Mouse (Mus musculus) erythroblast, embryonic 14.5 days (primary cell): ENCODE results near the gene Hemk1. TPM values are rescaled to one million over a fixed set of nuclear protein-coding genes. Genes with fewer than 3 reads are reported as not detected.

Source experiments
- H3K27me3 ChIP-seq: 2 replicates; pipeline ENCODE4 v1.6.1; 2012; ENCODE audit warnings: inconsistent platforms; ENCODE audit not compliant: control insufficient read depth
- H3K36me3 ChIP-seq: 2 replicates; pipeline ENCODE4 v1.6.1; 2012; ENCODE audit warnings: mild to moderate bottlenecking, inconsistent platforms; ENCODE audit not compliant: control insufficient read depth
- H3K4me1 ChIP-seq: 2 replicates; pipeline ENCODE4 v1.6.1; 2012; ENCODE audit warnings: inconsistent platforms; ENCODE audit not compliant: control insufficient read depth
- H3K4me3 ChIP-seq: replicated peaks from 2 replicates; pipeline ENCODE3; 2012; ENCODE audit warnings: moderate library complexity, mild to moderate bottlenecking, inconsistent platforms
- H3K9me3 ChIP-seq: 2 replicates; pipeline ENCODE4 v1.6.1; 2012; ENCODE audit warnings: low read length, inconsistent platforms, mixed read lengths; ENCODE audit not compliant: control insufficient read depth
- GATA1 ChIP-seq: IDR thresholded peaks from 2 replicates; pipeline ENCODE4 v1.6.1; 2012; ENCODE audit warnings: low read length, inconsistent platforms, mixed read lengths
- TAL1 ChIP-seq: IDR thresholded peaks from 3 replicates; pipeline ENCODE4 v1.6.1; 2012; ENCODE audit warnings: low read length, inconsistent platforms, mixed read lengths
- polyA plus RNA-seq: library from polyadenylated mRNA; stranded (reverse); fragments of >175 nt; gene quantifications from 2 replicates; pipeline ENCODE4 v1.2.3, GENCODE M21; 2012

Gene Hemk1
- polyA plus RNA-seq, 1 experiment, result 0.32 TPM

DNA sequence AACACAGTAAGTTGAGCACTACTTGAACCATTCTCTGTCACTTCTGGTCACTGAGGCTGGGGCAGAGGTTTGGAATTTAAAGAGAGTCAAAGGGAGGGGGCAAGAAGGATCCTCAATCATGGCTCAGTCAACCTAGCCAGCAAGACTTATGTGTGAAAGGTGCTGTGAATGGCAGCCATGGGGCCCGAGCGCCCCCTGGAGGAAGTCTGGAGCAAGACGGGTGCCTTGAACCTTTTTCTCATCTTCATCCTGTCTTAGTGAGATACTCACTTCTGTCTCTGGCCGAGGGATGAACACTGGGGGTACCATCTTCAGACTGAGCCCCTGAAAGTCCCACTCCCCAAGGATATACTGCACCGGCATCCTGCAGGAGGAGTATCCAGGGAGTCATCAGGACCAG, 2.2 kb downstream of the Hemk1 start:
- H3K4me3 ChIP-seq, result no peak overlapping the region
- H3K36me3 ChIP-seq, result peaks cover 6% of the 10 kb centered on the region
- peaks cover 7% of the 10 kb centered on the region for H3K27me3 ChIP-seq
- peaks cover 37% of the 10 kb centered on the region for H3K4me1 ChIP-seq
- no peaks in the 10 kb centered on the region for H3K9me3 ChIP-seq
- no peak for TF ChIP-seq GATA1
- TF ChIP-seq TAL1, result no peak

DNA sequence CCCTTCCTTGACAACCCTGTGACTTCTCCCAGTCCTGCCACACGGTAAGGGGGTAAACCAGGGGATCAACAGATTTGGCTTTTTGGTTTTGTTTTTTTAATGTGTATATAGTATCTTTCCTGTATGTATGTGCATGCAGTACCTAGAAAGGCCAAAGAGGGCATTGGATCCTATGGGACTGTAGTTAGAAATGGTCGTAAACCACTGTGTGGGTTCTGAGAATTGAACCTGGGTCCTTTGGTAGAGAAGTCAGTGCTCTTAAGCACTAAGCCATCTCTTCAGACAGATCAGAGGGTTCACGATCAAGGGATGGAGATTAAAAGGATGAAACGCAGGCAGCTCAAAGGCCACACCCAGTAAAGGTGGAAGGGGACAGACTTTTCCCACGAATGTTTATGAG, 3.1 kb downstream of the Hemk1 start:
- no peak for TF ChIP-seq GATA1
- TF ChIP-seq TAL1, result no peak
- Histone ChIP-seq H3K4me1 (peaks cover 28% of the 10 kb centered on the region), H3K36me3 (peaks cover 6% of the 10 kb centered on the region), H3K9me3 (no peaks in the 10 kb centered on the region), H3K4me3 (no peak overlapping the region), H3K27me3 (peaks cover under 1% of the 10 kb centered on the region; the same call in 1 of the 2 replicates)

DNA sequence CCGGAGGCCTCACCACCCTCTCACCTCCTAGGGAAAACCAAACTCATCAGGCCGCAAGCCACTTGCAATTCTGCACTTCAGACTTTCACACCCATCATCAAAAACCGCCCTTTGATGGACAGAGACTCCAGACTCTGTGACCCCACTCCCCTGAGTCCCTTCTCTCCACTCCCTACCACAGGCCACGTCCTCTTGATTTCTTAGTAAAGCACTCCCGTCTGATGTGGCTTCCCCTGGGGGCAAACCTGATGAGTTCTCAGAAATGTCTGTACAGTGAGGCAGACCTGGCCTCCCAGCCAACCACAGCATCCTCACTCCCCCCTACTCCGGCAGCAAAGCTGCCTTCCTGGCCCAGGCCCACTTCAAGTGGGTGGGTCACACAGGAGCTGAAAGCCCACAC, 3.8 kb downstream of the Hemk1 start:
- peaks cover 28% of the 10 kb centered on the region for H3K4me1 ChIP-seq
- no peaks in the 10 kb centered on the region for H3K27me3 ChIP-seq
- no peak overlapping the region for H3K4me3 ChIP-seq
- peaks cover 6% of the 10 kb centered on the region for H3K36me3 ChIP-seq
- H3K9me3 ChIP-seq, result no peaks in the 10 kb centered on the region
- TF ChIP-seq TAL1 (no peak), GATA1 (no peak)

- TF ChIP-seq TAL1 (no peak), GATA1 (no peak)
- Histone ChIP-seq H3K36me3 (peaks cover 6% of the 10 kb centered on the region), H3K4me1 (peaks cover 26% of the 10 kb centered on the region), H3K27me3 (no peaks in the 10 kb centered on the region), H3K4me3 (no peak overlapping the region), H3K9me3 (no peaks in the 10 kb centered on the region)
Observed at GRCm38 (mm10) chr9:107333686-107334085, 4.5 kb downstream of the Hemk1 start.

DNA sequence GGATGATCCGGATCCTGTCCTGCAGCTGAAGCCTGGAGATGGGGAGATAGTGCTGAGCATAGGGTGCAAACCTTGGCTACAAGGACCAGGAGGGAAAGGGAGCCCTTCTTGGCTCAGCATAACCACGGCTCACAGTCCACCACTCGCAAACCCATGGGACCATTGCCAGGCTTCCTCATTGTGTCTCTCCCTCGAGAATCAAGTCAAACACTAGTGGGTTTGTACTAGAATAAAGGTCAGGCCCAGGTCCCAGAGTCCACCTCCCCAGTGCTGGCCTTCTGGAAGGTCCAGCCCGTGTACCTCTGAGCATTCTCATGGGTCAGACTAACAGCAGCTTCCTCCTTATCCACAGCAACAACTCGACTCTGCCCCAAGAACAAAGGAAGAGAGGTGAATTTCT, 7.4 kb downstream of the Hemk1 start:
- no peaks in the 10 kb centered on the region for H3K27me3 ChIP-seq
- H3K36me3 ChIP-seq, result peaks cover 17% of the 10 kb centered on the region
- TF ChIP-seq GATA1, result no peak
- no peak for TF ChIP-seq TAL1
- no peak overlapping the region for H3K4me3 ChIP-seq
- no peaks in the 10 kb centered on the region for H3K9me3 ChIP-seq
- peaks cover 5% of the 10 kb centered on the region for H3K4me1 ChIP-seq

- Histone ChIP-seq H3K4me1 (peaks cover 3% of the 10 kb centered on the region), H3K9me3 (no peaks in the 10 kb centered on the region), H3K27me3 (no peaks in the 10 kb centered on the region), H3K36me3 (peaks cover 14% of the 10 kb centered on the region), H3K4me3 (no peak overlapping the region)
- TF ChIP-seq TAL1, result no peak
- no peak for TF ChIP-seq GATA1
Observed at GRCm38 (mm10) chr9:107327879-107328620, 10.1 kb downstream of the Hemk1 start.

DNA sequence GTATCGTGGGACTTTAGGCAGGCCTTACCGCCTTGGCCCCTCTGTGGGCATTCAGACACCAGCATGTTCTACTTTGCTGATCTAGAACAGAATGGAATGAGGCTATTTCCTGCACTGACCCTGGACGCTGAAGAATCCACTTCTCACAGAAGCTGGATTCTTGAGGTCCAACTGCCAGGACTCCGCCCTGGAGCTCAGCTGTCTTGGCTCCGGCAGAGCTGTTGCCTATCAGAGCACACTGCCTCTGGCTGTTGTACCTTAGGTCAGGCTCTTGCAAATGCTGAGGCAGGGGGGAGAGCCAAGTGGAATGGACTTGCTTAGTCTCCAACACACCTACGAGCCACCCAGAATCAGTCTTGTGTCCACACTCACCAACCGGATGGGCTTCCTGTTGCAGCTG, 12.2 kb downstream of the Hemk1 start:
- Histone ChIP-seq H3K36me3 (peaks cover 12% of the 10 kb centered on the region), H3K9me3 (no peaks in the 10 kb centered on the region), H3K4me1 (peaks cover 3% of the 10 kb centered on the region), H3K27me3 (no peaks in the 10 kb centered on the region), H3K4me3 (no peak overlapping the region)
- TF ChIP-seq TAL1, result no peak
- TF ChIP-seq GATA1, result no peak

DNA sequence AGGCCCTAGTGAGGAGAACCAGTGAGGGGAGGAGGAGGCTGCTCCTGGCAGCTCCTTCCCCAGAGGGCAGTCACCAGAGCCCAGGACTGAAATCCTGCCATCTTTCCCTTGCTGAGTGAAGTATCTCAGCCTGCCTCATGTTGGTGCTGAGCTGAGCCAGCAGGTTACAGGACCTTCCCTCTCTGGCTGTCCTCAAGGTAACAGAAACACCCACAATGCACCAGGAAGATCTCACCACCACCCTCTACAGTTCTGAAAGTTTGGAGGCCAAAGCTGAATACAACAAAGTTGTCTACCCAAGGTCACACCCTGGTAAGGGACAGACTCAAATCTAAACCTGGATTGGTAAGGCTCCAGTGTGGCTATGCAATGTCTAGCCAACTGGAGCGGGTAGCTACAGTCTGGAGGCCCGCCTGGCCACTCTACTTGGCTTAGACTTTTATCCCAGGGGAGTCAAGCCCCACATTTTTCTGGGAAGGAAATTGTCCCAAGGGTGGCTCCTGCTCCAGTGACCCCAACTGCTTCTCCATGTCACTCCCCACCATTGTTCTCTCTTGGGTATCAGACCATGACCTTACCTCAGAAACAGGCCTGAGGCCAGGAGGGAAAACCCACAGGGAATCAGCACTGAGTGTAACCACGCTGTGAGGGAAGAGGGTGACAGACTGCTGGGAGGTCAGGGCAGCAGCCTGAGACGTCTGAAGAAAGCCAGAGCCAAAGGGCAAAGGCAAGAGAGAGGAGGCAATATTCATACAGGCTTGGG, 13.2 kb downstream of the Hemk1 start:
- Histone ChIP-seq H3K4me1 (peaks cover 3% of the 10 kb centered on the region), H3K4me3 (no peak overlapping the region), H3K9me3 (no peaks in the 10 kb centered on the region), H3K27me3 (no peaks in the 10 kb centered on the region), H3K36me3 (peaks cover 12% of the 10 kb centered on the region)
- TF ChIP-seq TAL1, result no peak
- no peak for TF ChIP-seq GATA1

DNA sequence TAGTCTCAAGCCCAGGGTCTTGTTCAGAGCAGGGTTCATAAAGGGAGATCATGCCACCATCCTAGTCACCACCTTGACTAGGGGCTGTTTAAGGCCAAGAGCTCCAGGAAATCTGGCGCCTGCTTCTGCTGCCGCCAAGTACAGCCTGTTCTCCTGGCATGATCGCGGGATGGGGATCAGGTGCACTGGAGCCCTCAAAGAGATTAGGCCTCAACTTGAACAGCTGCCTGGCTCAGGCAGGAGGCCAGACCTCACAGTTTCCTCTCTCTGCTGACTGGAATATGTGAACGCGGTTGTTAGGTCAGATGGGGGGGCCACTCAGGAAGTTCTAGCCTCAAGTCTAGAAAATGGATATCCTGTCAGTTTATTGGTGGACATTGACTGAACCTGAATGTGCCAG, 14.6 kb downstream of the Hemk1 start:
- H3K4me1 ChIP-seq, result peaks cover 3% of the 10 kb centered on the region
- H3K9me3 ChIP-seq, result no peaks in the 10 kb centered on the region
- H3K4me3 ChIP-seq, result no peak overlapping the region
- H3K36me3 ChIP-seq, result peaks cover 12% of the 10 kb centered on the region
- H3K27me3 ChIP-seq, result no peaks in the 10 kb centered on the region
- TF ChIP-seq GATA1 (no peak), TAL1 (no peak)
